Mouse (Mus musculus): ENCODE measurements around the gene Ercc8. TPM values are rescaled to one million over a fixed set of nuclear protein-coding genes. Genes with fewer than 3 reads are reported as not detected.

Gene Ercc8
- total and polyA plus RNA-seq, 2 experiments from 2014 or later: 33.2 to 33.8 TPM

GRCm38 (mm10) chr13:108129070-108129469 lies 29.5 kb upstream of the Ercc8 start:
- ATAC-seq (ENCODE audit: low FRiP score): no peak
- Histone ChIP-seq H3K36me3 (ENCODE audit: insufficient read depth, low read length) (no peaks in the 10 kb centered on the region), H3K27ac (ENCODE audit: low read depth, low read length) (no peak overlapping the region), H3K9ac (replicated peaks; ENCODE audit: low read length, poor library complexity, severe bottlenecking) (no peak overlapping the region), H3K9me3 (ENCODE audit: low read length) (no peaks in the 10 kb centered on the region), H3K4me2 (ENCODE audit: low read depth, low read length, poor library complexity, severe bottlenecking) (no peak overlapping the region), H3K27me3 (ENCODE audit: insufficient read depth, low read length) (no peaks in the 10 kb centered on the region), H3K4me1 (ENCODE audit: insufficient read depth, low read length) (no peaks in the 10 kb centered on the region), H3K4me3 (ENCODE audit: low read depth, low read length) (no peak overlapping the region)
- peak; percentile 54 for TF ChIP-seq CTCF (IDR thresholded peaks at IDR 0.05)
- DNase-seq (ENCODE audit: low spot score): no peak
- 55% methylated on average over 7 of the region's 7 CpGs for WGBS

DNA sequence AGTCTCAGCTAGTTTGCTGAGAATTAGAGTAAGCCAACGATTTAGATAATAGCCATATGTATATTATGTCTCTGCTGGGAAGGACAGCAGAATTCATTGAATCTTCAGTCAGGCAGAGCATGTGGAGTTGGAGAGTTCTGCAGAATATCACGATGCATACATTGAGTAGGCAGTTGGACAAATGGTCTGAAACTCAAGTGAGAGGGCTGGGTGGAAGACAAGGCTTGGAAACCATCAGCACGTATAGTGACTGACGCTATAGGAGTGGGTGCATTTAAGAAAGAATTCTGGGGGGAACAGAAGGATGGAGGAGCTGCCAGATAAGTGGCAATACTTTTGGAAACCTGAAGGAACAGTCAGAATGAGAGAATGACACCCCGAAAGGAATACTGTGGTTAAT lies 27.8 kb upstream of the Ercc8 start:
- no peak overlapping the region for H3K9ac ChIP-seq (replicated peaks; ENCODE audit: low read length, poor library complexity, severe bottlenecking)
- DNase-seq (ENCODE audit: low spot score) (no peak), ATAC-seq (ENCODE audit: low FRiP score) (no peak)
- H3K27ac ChIP-seq (ENCODE audit: low read depth, low read length): no peak overlapping the region
- H3K27me3 ChIP-seq (ENCODE audit: insufficient read depth, low read length): no peaks in the 10 kb centered on the region
- no peaks in the 10 kb centered on the region for H3K9me3 ChIP-seq (ENCODE audit: low read length)
- H3K4me1 ChIP-seq (ENCODE audit: insufficient read depth, low read length): no peaks in the 10 kb centered on the region
- TF ChIP-seq CTCF (IDR thresholded peaks at IDR 0.05): no peak
- WGBS: 91% methylated on average over 5 of the region's 5 CpGs
- no peak overlapping the region for H3K4me2 ChIP-seq (ENCODE audit: low read depth, low read length, poor library complexity, severe bottlenecking)
- H3K36me3 ChIP-seq (ENCODE audit: insufficient read depth, low read length): no peaks in the 10 kb centered on the region
- H3K4me3 ChIP-seq (ENCODE audit: low read depth, low read length): no peak overlapping the region

GRCm38 (mm10) chr13:108132031-108132819 lies 26.3 kb upstream of the Ercc8 start:
- Histone ChIP-seq H3K9me3 (ENCODE audit: low read length) (no peaks in the 10 kb centered on the region), H3K4me1 (ENCODE audit: insufficient read depth, low read length) (no peaks in the 10 kb centered on the region), H3K27ac (ENCODE audit: low read depth, low read length) (no peak overlapping the region), H3K4me3 (ENCODE audit: low read depth, low read length) (no peak overlapping the region), H3K36me3 (ENCODE audit: insufficient read depth, low read length) (no peaks in the 10 kb centered on the region), H3K9ac (replicated peaks; ENCODE audit: low read length, poor library complexity, severe bottlenecking) (no peak overlapping the region), H3K27me3 (ENCODE audit: insufficient read depth, low read length) (no peaks in the 10 kb centered on the region), H3K4me2 (ENCODE audit: low read depth, low read length, poor library complexity, severe bottlenecking) (no peak overlapping the region)
- 67% methylated on average over 6 of the region's 6 CpGs for WGBS
- DNase-seq (ENCODE audit: low spot score): no peak
- no peak for ATAC-seq (ENCODE audit: low FRiP score)
- no peak for TF ChIP-seq CTCF (IDR thresholded peaks at IDR 0.05)

- Histone ChIP-seq H3K4me3 (ENCODE audit: low read depth, low read length) (no peak overlapping the region), H3K36me3 (ENCODE audit: insufficient read depth, low read length) (no peaks in the 10 kb centered on the region), H3K27ac (ENCODE audit: low read depth, low read length) (no peak overlapping the region), H3K9ac (replicated peaks; ENCODE audit: low read length, poor library complexity, severe bottlenecking) (no peak overlapping the region), H3K4me1 (ENCODE audit: insufficient read depth, low read length) (no peaks in the 10 kb centered on the region), H3K27me3 (ENCODE audit: insufficient read depth, low read length) (no peaks in the 10 kb centered on the region), H3K4me2 (ENCODE audit: low read depth, low read length, poor library complexity, severe bottlenecking) (no peak overlapping the region), H3K9me3 (ENCODE audit: low read length) (no peaks in the 10 kb centered on the region)
- TF ChIP-seq CTCF (IDR thresholded peaks at IDR 0.05): no peak
- no peak for ATAC-seq (ENCODE audit: low FRiP score)
- DNase-seq (ENCODE audit: low spot score): no peak
- WGBS: 80% methylated on average over 6 of the region's 6 CpGs
These were observed 22.9 kb upstream of the Ercc8 start for GRCm38 (mm10) chr13:108135617-108136016.

GRCm38 (mm10) chr13:108138403-108138977 lies 20.0 kb upstream of the Ercc8 start:
- Histone ChIP-seq H3K9ac (replicated peaks; ENCODE audit: low read length, poor library complexity, severe bottlenecking) (no peak overlapping the region), H3K27me3 (ENCODE audit: insufficient read depth, low read length) (no peaks in the 10 kb centered on the region), H3K36me3 (ENCODE audit: insufficient read depth, low read length) (no peaks in the 10 kb centered on the region), H3K9me3 (ENCODE audit: low read length) (no peaks in the 10 kb centered on the region), H3K4me2 (ENCODE audit: low read depth, low read length, poor library complexity, severe bottlenecking) (no peak overlapping the region), H3K4me1 (ENCODE audit: insufficient read depth, low read length) (no peaks in the 10 kb centered on the region), H3K27ac (ENCODE audit: low read depth, low read length) (no peak overlapping the region), H3K4me3 (ENCODE audit: low read depth, low read length) (no peak overlapping the region)
- WGBS: 75% methylated on average over 5 of the region's 5 CpGs
- DNase-seq (ENCODE audit: low spot score) (no peak), ATAC-seq (ENCODE audit: low FRiP score) (no peak)
- no peak for TF ChIP-seq CTCF (IDR thresholded peaks at IDR 0.05)

DNA sequence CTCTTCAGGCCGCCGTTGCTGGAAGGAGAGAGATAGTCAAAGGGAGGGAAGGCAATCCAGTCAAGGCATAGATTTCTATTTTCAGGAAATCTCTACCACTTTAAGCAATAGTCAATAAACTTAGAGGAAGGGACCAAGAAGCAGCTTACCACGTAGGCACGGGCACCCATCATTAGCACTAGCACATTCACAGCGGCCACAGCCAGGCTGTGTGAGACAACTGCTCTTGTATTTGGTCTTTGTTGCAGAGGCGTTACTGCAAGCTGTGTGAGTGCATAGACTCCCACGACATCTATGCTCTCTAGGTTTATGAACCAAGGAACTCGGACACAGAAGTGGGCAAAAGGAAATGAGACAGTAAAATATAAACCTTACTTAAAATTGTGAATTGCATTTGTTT lies 14.4 kb upstream of the Ercc8 start:
- no peak overlapping the region for H3K9ac ChIP-seq (replicated peaks; ENCODE audit: low read length, poor library complexity, severe bottlenecking)
- no peak overlapping the region for H3K4me3 ChIP-seq (ENCODE audit: low read depth, low read length)
- H3K36me3 ChIP-seq (ENCODE audit: insufficient read depth, low read length): no peaks in the 10 kb centered on the region
- H3K4me1 ChIP-seq (ENCODE audit: insufficient read depth, low read length): no peaks in the 10 kb centered on the region
- H3K27me3 ChIP-seq (ENCODE audit: insufficient read depth, low read length): no peaks in the 10 kb centered on the region
- H3K27ac ChIP-seq (ENCODE audit: low read depth, low read length): no peak overlapping the region
- H3K4me2 ChIP-seq (ENCODE audit: low read depth, low read length, poor library complexity, severe bottlenecking): no peak overlapping the region
- no peaks in the 10 kb centered on the region for H3K9me3 ChIP-seq (ENCODE audit: low read length)
- TF ChIP-seq CTCF (IDR thresholded peaks at IDR 0.05): no peak
- WGBS: 95% methylated on average over 8 of the region's 8 CpGs
- DNase-seq (ENCODE audit: low spot score): no peak
- no peak for ATAC-seq (ENCODE audit: low FRiP score)
